Comparison of ENCODE assay signal across 12 mouse cellular contexts in genomic region chr11:51469341-51469831, GRCm38 (mm10).
DNase-seq lines count a peak whose midpoint lies in the region; ATAC-seq lines count a peak whose summit lies in the region.
"Had no signal": no experiment of that assay in that cellular context is flagged by ENCODE, and none has a peak within 500 bp of the region (broad histone marks: within the 10 kb centered on the region; RNA-seq: fewer than 3 reads in every experiment).

No protein-coding gene starts in this region.

- H3K4me3 ChIP-seq in embryonic facial prominence, embryonic 15.5 days (replicated peaks) = no peak overlapping the region
- no peak overlapping the region for H3K4me3 ChIP-seq in limb, embryonic 12.5 days (replicated peaks)
- H3K4me3 ChIP-seq in neural tube, embryonic 11.5 days (ENCODE audit: low read depth, low read length) = no peak overlapping the region
- H3K4me3 ChIP-seq: forebrain, embryonic 15.5 days had no signal

- H3K4me1 ChIP-seq in embryonic facial prominence, embryonic 15.5 days = peaks cover 37% of the 10 kb centered on the region
- H3K4me1 ChIP-seq in limb, embryonic 12.5 days (replicated peaks) = peaks cover 77% of the 10 kb centered on the region
- peaks cover 14% of the 10 kb centered on the region for H3K4me1 ChIP-seq in neural tube, embryonic 11.5 days (ENCODE audit: control insufficient read depth, insufficient read depth, low read length)
- H3K4me1 ChIP-seq: megakaryocyte, embryonic 14.5 days had no signal

- peak overlapping the region; percentile 28 for H3K4me2 ChIP-seq in embryonic facial prominence, embryonic 15.5 days (replicated peaks)
- H3K4me2 ChIP-seq in limb, embryonic 12.5 days = peak overlapping the region; percentile 40
- no peak overlapping the region for H3K4me2 ChIP-seq in neural tube, embryonic 11.5 days (ENCODE audit: low read depth)
- H3K4me2 ChIP-seq: forebrain, embryonic 15.5 days had no signal

- no peaks in the 10 kb centered on the region for H3K36me3 ChIP-seq in embryonic facial prominence, embryonic 15.5 days
- H3K36me3 ChIP-seq in limb, embryonic 12.5 days = no peaks in the 10 kb centered on the region
- H3K36me3 ChIP-seq in neural tube, embryonic 11.5 days (ENCODE audit: control insufficient read depth, insufficient read depth, low read length) = no peaks in the 10 kb centered on the region
- H3K36me3 ChIP-seq: forebrain, embryonic 15.5 days had no signal

- no peak overlapping the region for H3K9ac ChIP-seq in embryonic facial prominence, embryonic 15.5 days
- H3K9ac ChIP-seq in limb, embryonic 12.5 days (replicated peaks) = no peak overlapping the region
- no peak overlapping the region for H3K9ac ChIP-seq in neural tube, embryonic 11.5 days (ENCODE audit: low read length)
- H3K9ac ChIP-seq: forebrain, embryonic 15.5 days had no signal

- H3K27me3 ChIP-seq in embryonic facial prominence, embryonic 15.5 days = no peaks in the 10 kb centered on the region
- no peaks in the 10 kb centered on the region for H3K27me3 ChIP-seq in limb, embryonic 12.5 days
- no peaks in the 10 kb centered on the region for H3K27me3 ChIP-seq in neural tube, embryonic 11.5 days (ENCODE audit: control insufficient read depth, insufficient read depth, low read length)
- H3K27me3 ChIP-seq: forebrain, embryonic 15.5 days had no signal

- H3K27ac ChIP-seq in embryonic facial prominence, embryonic 15.5 days (replicated peaks) = peak overlapping the region; percentile 29; the same call in 1 of the 2 replicates
- H3K27ac ChIP-seq in limb, embryonic 12.5 days = peak overlapping the region; percentile 74
- no peak overlapping the region for H3K27ac ChIP-seq in neural tube, embryonic 11.5 days (ENCODE audit: low read depth, low read length)
- H3K27ac ChIP-seq: forebrain, embryonic 15.5 days had no signal

- peak; percentile 45 for DNase-seq in kidney, postnatal 10 days
- DNase-seq in kidney, adult 9 months = no peak
- peak; percentile 44 for DNase-seq in neural tube, embryonic 11.5 days (ENCODE audit: low spot score)
- DNase-seq in Muller cell, postnatal 12 days (ENCODE audit: inconsistent ontology term) = no peak
- DNase-seq in frontal cortex, postnatal 10 days (ENCODE audit: low spot score in 2 of 2) = no peak
- DNase-seq: adrenal gland, postnatal 10 days; cerebellum, adult 9-10 months; layer of hippocampus, adult 9-11 months had no signal

- 0 out of 2 replicates have a peak, but pooled peaks have one; percentile 35 for ATAC-seq in embryonic facial prominence, embryonic 15.5 days (ENCODE audit: insufficient number of reproducible peaks, low FRiP score, low TSS enrichment, low read depth)
- 0 out of 2 replicates have a peak, but pooled peaks have one; percentile 21 for ATAC-seq in limb, embryonic 12.5 days (ENCODE audit: insufficient number of reproducible peaks, insufficient read depth, low FRiP score, low TSS enrichment, low read depth)
- ATAC-seq in neural tube, embryonic 11.5 days (ENCODE audit: insufficient read depth, low FRiP score, low TSS enrichment) = no peak
- ATAC-seq: forebrain, embryonic 15.5 days had no signal

- H3K9me3 ChIP-seq in embryonic facial prominence, embryonic 15.5 days (replicated peaks) = no peaks in the 10 kb centered on the region
- H3K9me3 ChIP-seq in limb, embryonic 12.5 days = no peaks in the 10 kb centered on the region
- no peaks in the 10 kb centered on the region for H3K9me3 ChIP-seq in neural tube, embryonic 11.5 days (ENCODE audit: control insufficient read depth, low read length)
- H3K9me3 ChIP-seq: forebrain, embryonic 15.5 days; megakaryocyte, embryonic 14.5 days had no signal

- WGBS in embryonic facial prominence, embryonic 15.5 days = 27% methylated on average over 13 of the region's 13 CpGs
- 8% methylated on average over 13 of the region's 13 CpGs for WGBS in limb, embryonic 12.5 days
- 54% methylated on average over 13 of the region's 13 CpGs for WGBS in neural tube, embryonic 11.5 days

Comparison
In these comparisons a context has a peak if more than half of its experiments do, and no peak if none do; other contexts are left out.
1. DNase-seq: peak in kidney, postnatal 10 days (single experiment) and neural tube, embryonic 11.5 days (single experiment); none in kidney, adult 9 months (single experiment), Muller cell, postnatal 12 days (single experiment) and frontal cortex, postnatal 10 days (0 of 2).